13 mouse cellular contexts compared by ENCODE assay signal in genomic region chr2:40522536-40522935, GRCm38 (mm10).
"Had no signal": no experiment of that assay in that cellular context is flagged by ENCODE, and none has a peak within 500 bp of the region (broad histone marks: within the 10 kb centered on the region; RNA-seq: fewer than 3 reads in every experiment).

No protein-coding gene starts in this region.

- DNase-seq: liver, postnatal 0 days; lung, adult 2 months; lung, postnatal 14 days; lung, postnatal 4 days; midbrain, embryonic 14.5 days; retina, postnatal 1 day; right cerebral cortex, adult 18-20 months; right cerebral cortex, postnatal 25 days; right cerebral cortex, postnatal 4 days; spleen, adult 18-20 months; thymus, adult 18-20 months; thymus, postnatal 25 days; thymus, postnatal 4 days had no signal
